Mouse (Mus musculus) activated CD4-positive, CD25-positive, alpha-beta regulatory T cell, adult 9 weeks (primary cell): ENCODE results near the gene Uxs1. TPM values are rescaled to one million over a fixed set of nuclear protein-coding genes. Genes with fewer than 3 reads are reported as not detected.

Experiments used
- polyA plus RNA-seq: library from polyadenylated mRNA; unstranded; fragments of 100-300 nt; shearing (Covaris generic); gene quantifications from one replicate; pipeline ENCODE4 v1.2.1, GENCODE M21; 2017

Gene Uxs1
- 16.9 TPM for polyA plus RNA-seq

DNA sequence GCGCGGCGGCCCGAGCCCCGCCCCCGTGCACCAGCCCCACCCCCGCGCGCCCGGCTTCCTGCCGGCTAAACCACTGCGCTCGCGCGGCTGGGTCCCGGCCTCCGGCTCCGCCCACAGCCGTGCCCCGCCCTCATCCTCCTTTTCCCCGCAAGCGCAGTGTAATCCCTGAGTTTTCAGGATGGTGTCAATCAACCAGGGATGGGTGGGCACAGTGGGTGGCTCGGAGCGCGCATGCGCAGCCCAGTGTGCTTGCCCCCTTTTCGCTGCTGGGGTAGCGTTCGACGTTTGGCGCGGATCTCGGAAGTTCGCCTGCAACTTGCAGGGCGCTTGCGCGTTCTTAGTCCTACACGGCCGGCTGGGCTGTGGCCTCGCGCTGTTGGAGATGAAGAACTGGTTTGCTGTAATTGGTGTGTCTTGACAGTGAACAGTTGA is at the start of gene Uxs1:
Gene Uxs1, minus strand, starts transcription at position 38 of the 432 bp plus-strand sequence.

DNA sequence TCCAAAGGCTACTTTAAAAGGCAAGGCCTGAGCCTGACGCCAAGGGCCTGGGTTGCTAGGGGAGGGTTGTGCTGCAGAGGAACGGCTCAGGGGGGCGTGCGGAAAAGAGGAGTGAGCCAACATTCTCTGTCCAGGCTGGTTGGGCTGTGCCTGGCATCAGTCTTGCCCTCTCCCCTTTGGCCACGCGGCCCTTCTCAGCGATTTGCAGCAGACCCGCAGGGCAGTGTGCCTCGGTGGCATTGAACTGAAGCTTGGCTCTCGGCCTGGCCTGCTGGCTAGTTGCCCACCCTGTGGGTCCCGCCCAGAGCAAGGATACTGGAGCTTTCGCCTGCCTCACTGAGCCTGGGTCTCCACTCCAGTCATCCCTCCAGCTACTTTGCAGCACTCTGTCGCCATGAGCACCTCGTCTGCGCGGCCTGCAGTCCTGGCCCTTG is 97.1 kb downstream of the Uxs1 start, which contains the start of gene 1500015O10Rik:
Gene 1500015O10Rik, plus strand, starts transcription at position 112 of the 434 bp plus-strand sequence.

Other genes starting within 250 kb of the Uxs1 start
- gene 1500015O10Rik, start 97.2 kb downstream of the Uxs1 start, polyA plus RNA-seq = 0.31 TPM
- 190 TPM for gene Tpp2, start 105.8 kb upstream of the Uxs1 start, polyA plus RNA-seq
- gene Mettl21c, start 192.2 kb upstream of the Uxs1 start, polyA plus RNA-seq = 0.34 TPM
- 0.13 TPM for gene Gm8251, start 234.1 kb upstream of the Uxs1 start, polyA plus RNA-seq